Mouse (Mus musculus) adrenal gland (tissue): ENCODE measurements around the gene Camk1g.

Source experiments
- intact Hi-C: fragments of 180-260 bp; cut with DNase I; formaldehyde crosslinking; loops from one replicate; pipeline ENCODE4 v1.15.1; 2025

The Camk1g gene

DNA sequence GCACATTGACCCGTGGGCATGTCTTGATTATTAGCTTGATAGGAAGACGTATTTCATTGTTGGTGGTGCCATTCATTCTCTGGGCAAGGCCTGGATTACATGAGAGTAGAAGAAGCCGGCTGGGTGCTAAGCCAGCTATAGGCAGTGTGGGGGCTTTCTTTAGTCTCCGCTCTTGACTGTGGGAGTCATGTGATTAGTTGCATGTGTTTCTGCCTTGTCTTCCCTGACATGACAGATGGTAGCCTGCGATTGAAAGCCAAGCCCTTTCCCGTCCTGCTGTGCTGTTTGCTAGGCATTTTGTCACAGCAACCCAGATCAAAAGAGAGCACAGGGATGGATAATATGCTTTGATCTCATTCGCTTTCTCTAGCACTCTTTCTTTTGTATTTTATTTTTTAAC lies 64.7 kb downstream of the Camk1g start:
- intact Hi-C loops: no loop called here

DNA sequence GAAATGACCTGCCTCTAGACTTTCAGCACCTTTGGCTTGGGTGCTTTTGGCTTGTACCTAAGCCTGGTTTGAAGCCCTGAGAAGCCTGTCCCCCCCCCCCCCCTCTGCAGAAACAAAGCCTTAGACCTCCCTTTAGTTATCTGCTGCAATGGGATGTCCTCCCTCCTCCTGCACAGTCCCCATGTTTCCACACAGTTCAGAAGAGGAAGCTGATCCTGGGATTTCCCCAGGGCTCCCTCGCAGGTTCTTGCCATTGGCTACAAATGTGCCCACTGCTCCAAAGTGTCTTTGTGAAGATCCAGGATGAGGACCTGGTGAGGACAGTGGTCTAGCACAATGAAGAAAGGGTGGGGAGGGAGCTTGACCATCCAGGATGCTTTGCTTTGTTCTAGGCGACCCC lies 67.0 kb downstream of the Camk1g start:
- intact Hi-C loops: no loop called here

DNA sequence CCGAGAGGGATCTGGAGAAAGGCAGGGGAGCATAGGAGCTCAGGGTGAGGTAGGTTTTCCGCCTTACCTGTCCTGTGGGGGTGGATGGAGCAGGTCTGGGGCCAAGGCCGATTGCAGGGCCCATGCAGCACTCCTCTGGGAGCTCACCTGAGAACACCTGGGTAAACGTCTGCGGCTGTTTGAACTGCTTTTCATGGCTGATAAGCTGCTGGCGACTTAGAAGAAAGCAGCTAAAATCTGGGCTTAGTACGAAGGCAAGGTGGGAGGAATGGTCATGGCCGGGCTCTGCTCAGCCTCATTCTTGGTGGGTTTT lies 68.0 kb downstream of the Camk1g start:
- intact Hi-C loops: no loop called here

DNA sequence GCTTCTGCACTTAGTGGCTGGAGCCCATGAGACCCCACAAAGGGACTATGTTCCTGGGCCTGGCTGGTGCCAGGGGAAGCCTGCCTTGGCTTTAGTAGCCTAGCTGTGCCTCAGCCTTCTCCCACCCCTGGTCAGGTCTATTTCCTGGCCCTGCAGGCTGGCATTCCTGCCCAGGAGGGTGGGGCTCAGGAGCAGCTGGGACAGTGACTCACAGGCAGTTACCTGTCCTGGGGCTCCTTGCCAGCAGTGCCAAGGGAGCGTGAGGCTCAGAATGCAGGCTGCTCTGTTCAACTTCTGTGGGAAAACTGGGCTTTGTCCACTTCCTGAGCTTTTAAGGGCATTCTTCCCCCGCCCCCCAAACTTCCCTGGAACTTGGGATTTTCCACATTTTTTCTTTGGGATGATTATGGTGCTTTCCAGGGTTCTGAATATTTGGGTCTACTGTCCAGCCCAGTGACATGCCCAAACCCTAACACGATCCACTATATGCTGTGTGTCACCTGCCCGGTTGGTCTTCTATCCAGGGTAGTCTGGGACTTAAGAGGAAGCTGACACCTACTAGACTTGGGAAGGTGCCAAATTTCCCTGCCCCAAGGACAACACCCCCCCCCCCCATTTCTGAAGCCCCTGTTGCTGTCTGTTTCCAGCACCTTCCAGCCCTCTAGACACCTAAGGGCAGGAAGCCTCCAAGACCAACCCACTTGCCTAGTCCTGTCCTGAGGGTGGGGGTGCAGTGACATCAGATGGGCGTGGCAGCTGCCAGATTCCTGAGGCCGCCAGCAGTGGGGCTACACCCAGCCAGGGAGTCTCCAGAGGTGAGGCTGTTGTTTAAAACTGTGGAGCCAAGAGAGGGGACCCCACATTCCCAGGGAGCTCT lies 68.6 kb downstream of the Camk1g start:
- intact Hi-C loops: no loop called here

DNA sequence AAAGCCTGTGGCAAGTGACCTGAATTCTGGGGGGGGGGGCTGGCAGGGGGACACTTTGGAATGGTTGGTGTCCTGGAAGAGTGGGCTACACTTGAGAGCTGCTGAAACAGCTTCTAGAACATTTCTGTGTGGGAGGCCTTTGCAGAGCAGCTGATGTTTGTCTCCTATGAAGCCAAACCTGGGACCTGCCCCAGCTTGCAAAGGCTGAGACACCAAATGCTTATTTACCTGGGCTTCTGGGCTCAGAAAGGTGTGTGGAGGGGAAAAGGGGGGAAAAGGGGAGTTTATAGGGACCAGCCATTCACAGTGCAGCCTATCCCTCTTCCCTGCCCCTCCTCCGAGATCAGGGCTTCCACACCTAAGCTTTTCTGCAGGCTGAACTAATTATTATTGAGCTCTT lies 70.1 kb downstream of the Camk1g start:
- intact Hi-C loops: no loop called here

DNA sequence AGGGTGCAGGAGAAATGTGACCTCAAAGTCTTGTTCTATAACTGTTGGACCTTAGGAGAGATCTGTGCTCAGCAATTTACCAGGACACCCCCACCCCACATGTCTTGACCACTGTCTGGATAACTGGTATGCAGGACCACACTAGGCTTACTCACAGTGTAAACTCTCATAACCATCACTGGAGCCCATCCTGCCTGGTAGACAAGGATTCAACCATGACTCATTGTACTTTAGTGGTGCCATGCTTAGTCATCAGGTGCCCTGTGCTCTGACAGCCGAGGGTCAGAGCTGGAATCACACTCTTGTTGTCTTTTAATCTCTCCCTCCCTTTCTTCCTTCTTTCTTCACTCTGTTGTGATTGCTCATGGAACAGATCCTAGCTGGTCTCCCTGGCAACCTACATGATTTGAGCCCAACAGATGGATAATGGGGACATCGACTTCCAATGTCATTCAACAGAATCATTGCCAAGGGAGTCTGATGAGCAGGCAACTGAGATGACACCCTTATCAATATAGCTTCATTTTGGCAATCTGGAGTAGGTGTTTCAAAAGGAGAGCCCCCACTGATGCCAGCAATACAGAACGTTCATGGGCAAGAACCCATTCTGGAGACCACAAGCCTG lies 71.8 kb downstream of the Camk1g start:
- intact Hi-C loops: no loop called here
